Mouse (Mus musculus) liver, postnatal 0 days (tissue): ENCODE data around the gene Dalrd3. TPM values are rescaled to one million over a fixed set of nuclear protein-coding genes. Genes with fewer than 3 reads are reported as not detected.

ENCODE experiments used
- ATAC-seq: fragments of 200-750 bp; cut with Nextera tagmentation; 2 replicates; pipeline ENCODE4 v1.8.0; 2017; ENCODE audit warnings: mild to moderate bottlenecking, moderate library complexity
- DNase-seq: peaks from one replicate; pipeline ENCODE4 v3.0.0-alpha.2; 2016
- H3K27ac ChIP-seq: fragments of 300-500 bp; sonication (generic); 2 replicates; pipeline ENCODE4 v1.5.1; 2014; ENCODE audit warnings: antibody characterized with exemption, moderate library complexity, mild to moderate bottlenecking, low read depth
- H3K27me3 ChIP-seq: fragments of 300-500 bp; sonication (generic); 2 replicates; pipeline ENCODE4 v1.6.1; 2014; ENCODE audit warnings: low read length, control low read depth, mixed read lengths; ENCODE audit not compliant: insufficient read depth
- H3K36me3 ChIP-seq: fragments of 300-500 bp; sonication (generic); replicated peaks from 2 replicates; pipeline ENCODE4 v1.6.1; 2014; ENCODE audit warnings: mild to moderate bottlenecking, control low read depth, low read length, moderate library complexity, mixed read lengths; ENCODE audit not compliant: insufficient read depth
- H3K4me1 ChIP-seq: fragments of 300-500 bp; sonication (generic); 2 replicates; pipeline ENCODE4 v1.6.1; 2014; ENCODE audit warnings: antibody characterized with exemption, mild to moderate bottlenecking, control low read depth; ENCODE audit not compliant: insufficient read depth
- H3K4me2 ChIP-seq: fragments of 300-500 bp; sonication (generic); 2 replicates; pipeline ENCODE4 v1.6.1; 2014; ENCODE audit warnings: low read depth, mild to moderate bottlenecking, low read length, moderate library complexity, mixed read lengths
- H3K4me3 ChIP-seq: fragments of 300-500 bp; sonication (generic); 2 replicates; pipeline ENCODE4 v1.5.1; 2014; ENCODE audit warnings: low read depth, low read length
- H3K9ac ChIP-seq: fragments of 300-500 bp; sonication (generic); replicated peaks from 2 replicates; pipeline ENCODE4 v1.6.1; 2014; ENCODE audit warnings: mild to moderate bottlenecking, moderate library complexity
- H3K9me3 ChIP-seq: fragments of 300-500 bp; sonication (generic); 2 replicates; pipeline ENCODE4 v1.6.1; 2016; ENCODE audit warnings: mild to moderate bottlenecking, control low read depth, low read length, mixed read lengths
- CTCF ChIP-seq: sonication (generic); IDR thresholded peaks from 2 replicates; pipeline ENCODE4 v1.5.1; 2016; ENCODE audit warnings: antibody characterized with exemption, low read depth
- EP300 ChIP-seq: IDR thresholded peaks from 2 replicates; pipeline ENCODE4 v1.6.1; 2016; ENCODE audit warnings: antibody characterized with exemption, low read depth, mild to moderate bottlenecking
- WGBS: fragments of 180-500 bp; shearing (Covaris S2); extraction: QIAGEN DNeasy Blood & Tissue Kit; methylation state at CpG from one replicate; pipeline ENCODE4 v1.1.7; 2014; ENCODE audit not compliant: insufficient replicate concordance; 5-methylcytosine and 5-hydroxymethylcytosine counted together
- polyA plus RNA-seq: library from polyadenylated mRNA; unstranded; fragments of >200 nt; fragmentation: Nextera tagmentation; extraction: Ambion mirVana; gene quantifications from 2 replicates; pipeline ENCODE4 v1.2.1, GENCODE M21; 2015

Gene Dalrd3
- polyA plus RNA-seq, 1 experiment from 2014 or later: 18.8 TPM

- H3K4me1 ChIP-seq: peaks cover 34% of the 10 kb centered on the region
These were observed 5.6 kb upstream of the Dalrd3 start for GRCm38 (mm10) chr9:108564131-108564530.

DNA sequence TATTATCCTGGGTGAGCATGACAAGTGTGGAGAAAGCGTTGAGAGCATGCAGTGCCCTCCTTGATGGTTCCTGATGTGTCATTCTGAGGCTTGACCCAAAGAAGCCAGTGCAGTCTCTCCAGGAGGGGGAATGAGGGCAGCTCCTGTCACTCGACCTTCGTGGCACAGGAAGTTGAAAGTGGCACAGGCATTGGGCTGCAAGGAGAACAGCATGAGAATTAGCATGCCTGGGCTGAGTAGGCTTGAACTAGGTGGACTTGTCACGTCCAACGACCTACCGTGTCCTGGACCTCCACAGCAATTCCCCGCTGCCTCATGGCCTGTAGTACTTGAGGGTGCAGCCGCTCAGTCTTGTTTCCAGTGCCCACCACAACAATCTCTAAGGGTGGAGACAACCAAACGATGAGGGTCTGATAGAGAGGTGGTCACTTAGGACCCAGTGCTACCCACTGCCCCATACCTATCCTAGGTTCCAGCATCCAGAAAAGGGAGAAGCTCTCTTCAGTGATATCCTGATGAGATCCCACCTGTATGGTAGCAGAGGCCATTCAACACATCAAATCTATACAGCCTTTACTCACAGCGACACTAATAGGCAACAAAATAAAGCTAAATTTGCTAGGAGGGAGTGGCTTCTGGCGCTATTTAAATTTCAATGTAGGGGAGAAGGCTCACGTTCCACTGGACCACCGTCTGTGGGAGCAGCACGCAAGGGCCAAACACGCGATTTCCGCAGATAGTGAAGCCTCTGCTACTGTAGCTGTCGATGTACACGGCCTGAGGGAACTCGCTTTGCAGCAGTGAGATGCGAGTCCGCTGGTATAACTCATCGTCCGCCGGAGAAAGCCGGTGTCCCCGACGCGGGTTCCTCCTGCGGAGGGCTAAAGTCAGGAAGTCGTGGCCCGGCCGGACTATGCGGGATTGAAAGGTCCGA, 3.5 kb upstream of the Dalrd3 start:
- H3K27me3 ChIP-seq: no peaks in the 10 kb centered on the region
- no peak for TF ChIP-seq EP300
- TF ChIP-seq CTCF: no peak
- 9% methylated on average over 35 of the region's 35 CpGs for WGBS
- H3K9ac ChIP-seq: peak overlapping the region; percentile 85
- H3K4me2 ChIP-seq: peak overlapping the region; percentile 100
- H3K4me3 ChIP-seq: peak overlapping the region; percentile 81
- DNase-seq (no peak), ATAC-seq (peak; percentile 2)
- peak overlapping the region; percentile 97 for H3K27ac ChIP-seq
- H3K4me1 ChIP-seq: peaks cover 46% of the 10 kb centered on the region
- no peaks in the 10 kb centered on the region for H3K9me3 ChIP-seq
- H3K36me3 ChIP-seq: peaks cover 35% of the 10 kb centered on the region

More at GRCm38 (mm10) chr9:108564131-108564530, 5.6 kb upstream of the Dalrd3 start:
- TF ChIP-seq EP300 (no peak), CTCF (no peak)
- 63% methylated on average over 7 of the region's 7 CpGs for WGBS
- Histone ChIP-seq H3K4me2 (no peak overlapping the region), H3K27ac (no peak overlapping the region), H3K4me3 (no peak overlapping the region), H3K27me3 (no peaks in the 10 kb centered on the region), H3K9ac (no peak overlapping the region), H3K36me3 (peaks cover 40% of the 10 kb centered on the region), H3K9me3 (no peaks in the 10 kb centered on the region)
- ATAC-seq (no peak), DNase-seq (peak; percentile 21)

DNA sequence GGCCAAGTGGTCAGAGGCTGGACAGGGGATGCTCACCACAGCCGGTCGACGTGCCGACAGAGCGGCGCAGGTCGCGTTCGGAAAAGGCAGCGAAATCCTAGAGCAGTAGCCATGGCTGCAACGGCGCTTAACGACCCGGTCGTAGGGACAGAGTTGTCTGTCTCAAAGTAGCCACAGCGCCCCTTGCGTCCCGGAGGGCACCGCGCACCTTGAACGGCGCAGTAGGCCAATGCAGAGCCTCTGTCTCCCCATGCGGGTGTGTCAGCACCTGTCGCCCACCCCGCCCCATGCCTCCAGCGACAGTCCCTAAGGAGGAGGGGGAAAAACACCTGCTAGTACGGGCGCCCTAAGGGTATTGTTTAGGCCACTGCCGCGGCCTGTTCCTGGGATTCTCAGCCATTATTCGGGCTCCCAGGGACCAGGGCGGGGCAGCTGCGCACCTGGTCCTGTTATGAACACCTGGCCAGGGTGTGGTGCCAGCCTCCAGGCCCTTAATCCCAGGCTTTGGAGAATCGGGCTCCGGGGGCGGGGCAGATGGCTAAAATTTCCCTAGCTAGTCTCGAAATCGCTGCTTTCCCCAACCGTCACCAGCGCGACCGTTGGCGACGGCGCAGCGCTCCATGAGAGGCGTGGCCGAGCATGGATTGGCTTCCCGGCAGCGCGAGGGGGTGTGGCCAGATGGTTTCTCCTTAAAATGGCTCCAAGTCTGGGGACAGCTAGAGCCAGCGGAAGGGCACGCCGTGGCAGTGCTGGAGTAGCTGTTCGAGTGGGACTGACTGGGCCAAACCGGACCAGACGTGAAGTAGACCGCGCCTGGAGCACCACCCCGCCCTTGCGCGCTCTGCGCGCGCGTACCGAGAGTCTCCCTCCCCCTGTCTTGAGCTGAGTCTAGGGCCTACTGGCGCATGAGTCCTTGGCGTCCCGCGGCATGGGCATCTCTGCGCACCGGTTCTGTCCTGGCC, 2.6 kb upstream of the Dalrd3 start, which contains the start of gene Ndufaf3:
Gene Ndufaf3, minus strand, starts transcription at position 620 of the 962 bp plus-strand sequence.
- TF ChIP-seq EP300: peak; percentile 57; the same call in 1 of the 2 replicates
- TF ChIP-seq CTCF: peak; percentile 98
- peak within 1 kb of the TSS; percentile 100 for H3K4me2 ChIP-seq
- 0% methylated on average over 73 of the region's 73 CpGs for WGBS
- no peaks in the 10 kb centered on the region for H3K9me3 ChIP-seq
- ATAC-seq: peak; percentile 87
- H3K27ac ChIP-seq: peak within 1 kb of the TSS; percentile 97
- DNase-seq: peak; percentile 97
- H3K36me3 ChIP-seq: peaks cover 39% of the 10 kb centered on the region
- H3K9ac ChIP-seq: peak within 1 kb of the TSS; percentile 85
- H3K4me1 ChIP-seq: peaks cover 39% of the 10 kb centered on the region
- no peaks in the 10 kb centered on the region for H3K27me3 ChIP-seq
- peak within 1 kb of the TSS; percentile 81 for H3K4me3 ChIP-seq

DNA sequence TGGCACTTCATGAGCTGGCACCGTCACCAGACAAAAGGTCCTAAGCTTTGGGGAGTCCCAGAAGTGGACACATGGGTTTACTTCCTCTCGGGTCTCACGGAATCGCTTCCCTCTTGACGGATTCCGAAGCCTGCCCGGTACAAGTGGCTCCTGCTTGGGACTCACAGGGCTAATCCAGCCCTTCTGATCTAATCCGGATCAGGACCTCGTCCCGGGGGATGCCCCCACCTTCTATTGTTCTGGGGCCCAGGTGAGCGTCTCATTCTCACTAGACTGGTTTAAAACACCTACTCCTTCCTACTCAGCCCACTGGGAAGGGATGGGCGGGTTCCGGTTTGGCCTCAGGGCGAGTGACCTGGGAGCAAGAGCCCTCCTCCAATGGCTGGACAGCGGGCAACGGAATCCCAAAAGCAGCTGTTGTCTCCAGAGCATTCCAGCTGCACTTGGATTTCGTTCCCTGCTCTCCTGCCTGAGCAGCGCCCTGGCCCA, 1.7 kb upstream of the Dalrd3 start:
- Histone ChIP-seq H3K9ac (peak overlapping the region; percentile 85), H3K9me3 (no peaks in the 10 kb centered on the region), H3K27me3 (no peaks in the 10 kb centered on the region), H3K4me2 (peak overlapping the region; percentile 100), H3K4me3 (peak overlapping the region; percentile 81), H3K36me3 (peaks cover 41% of the 10 kb centered on the region), H3K4me1 (peaks cover 39% of the 10 kb centered on the region), H3K27ac (peak overlapping the region; percentile 97)
- no peak; the same call in 1 of the 2 replicates for ATAC-seq
- WGBS: 4% methylated on average over 18 of the region's 18 CpGs
- peak; percentile 47 for DNase-seq
- TF ChIP-seq CTCF: no peak
- no peak for TF ChIP-seq EP300

DNA sequence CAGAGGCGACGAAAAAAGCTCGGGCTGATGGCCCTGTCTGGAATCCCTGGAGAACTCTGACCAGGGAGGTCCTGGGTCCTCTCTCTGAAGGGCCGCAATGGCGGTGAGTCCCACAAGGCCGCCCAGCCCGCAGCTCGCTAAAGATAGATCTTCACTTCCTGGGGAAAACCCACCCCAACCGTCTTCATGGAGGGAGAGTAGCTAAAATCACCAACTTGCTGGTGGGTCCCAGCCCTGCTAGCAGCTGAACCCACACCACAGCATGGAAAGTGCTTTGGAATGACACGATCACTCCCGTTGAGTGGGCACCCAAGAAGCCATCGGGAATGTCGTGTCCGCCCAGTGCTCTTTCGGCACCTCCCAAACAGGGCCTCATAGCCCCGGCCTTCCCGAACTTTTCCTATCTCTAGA, 1.2 kb upstream of the Dalrd3 start:
- Histone ChIP-seq H3K27ac (peak overlapping the region; percentile 97), H3K4me3 (peak overlapping the region; percentile 81), H3K36me3 (peaks cover 40% of the 10 kb centered on the region), H3K9me3 (no peaks in the 10 kb centered on the region), H3K4me2 (peak overlapping the region; percentile 100), H3K9ac (peak overlapping the region; percentile 85), H3K4me1 (peaks cover 39% of the 10 kb centered on the region), H3K27me3 (no peaks in the 10 kb centered on the region)
- 42% methylated on average over 17 of the region's 17 CpGs for WGBS
- ATAC-seq (no peak), DNase-seq (peak; percentile 24)
- TF ChIP-seq CTCF (no peak), EP300 (no peak)
